Mouse (Mus musculus) c-Kit-negative CD71-positive TER-119-positive erythroid progenitor cells, embryonic 14.5 days (primary cell): ENCODE measurements around the gene Prkce.

Experiments
- DNase-seq: peaks from one replicate; pipeline ENCODE4 v3.0.0-alpha.2; 2013; ENCODE audit warnings: low read depth, low spot score

Prkce gene

DNA sequence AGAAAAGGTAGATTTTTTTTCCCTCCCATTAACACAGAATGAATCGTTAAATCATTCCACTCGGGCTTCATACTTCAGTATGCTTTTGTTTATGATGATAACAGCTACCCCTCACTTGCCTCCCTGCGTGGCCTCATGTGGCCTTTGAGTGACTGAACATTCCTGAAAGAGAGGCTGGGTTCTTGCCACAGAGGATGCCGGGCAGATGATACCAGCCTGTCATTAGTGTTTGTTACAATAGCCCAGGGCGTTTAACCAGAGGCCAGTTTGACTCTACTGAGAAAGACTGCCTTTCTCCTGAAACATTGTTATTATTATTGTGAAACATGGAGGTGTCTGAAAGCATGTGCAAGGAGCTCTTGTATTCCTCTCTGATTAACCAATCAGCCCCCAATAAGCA lies 444.2 kb downstream of the Prkce start:
- DNase-seq = no peak

DNA sequence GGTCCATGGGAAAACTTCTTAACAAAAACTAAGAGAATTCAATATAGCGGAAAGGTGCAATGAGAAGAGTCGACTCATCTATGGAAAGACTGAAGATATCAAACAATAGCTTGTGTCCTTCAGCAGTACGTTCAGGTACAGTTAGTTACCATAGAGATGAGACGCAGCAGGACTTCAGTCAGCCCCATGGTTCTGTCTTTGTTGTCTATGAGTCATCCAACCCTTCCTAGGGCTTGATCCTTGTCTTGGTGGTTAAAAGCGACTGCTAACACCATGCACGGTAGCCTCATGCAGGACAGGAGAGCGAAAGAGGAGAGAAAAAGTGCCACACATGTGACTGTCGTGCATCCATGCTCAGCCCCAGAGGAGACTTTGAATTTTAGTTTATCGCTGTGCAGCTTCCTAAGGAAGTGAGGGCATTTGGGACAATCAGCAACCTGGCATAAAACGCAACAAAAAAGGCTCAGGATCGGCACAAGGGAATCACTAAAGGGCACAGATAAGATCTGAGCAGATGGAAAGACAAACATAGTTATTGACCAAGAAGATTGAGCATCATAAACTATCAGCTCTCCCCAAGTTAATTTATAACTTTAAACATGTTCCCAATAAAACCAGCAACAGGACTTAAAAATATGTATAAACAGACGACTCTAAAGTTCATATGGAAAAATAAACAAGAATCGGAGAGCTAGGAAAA lies 448.2 kb downstream of the Prkce start:
- no peak for DNase-seq

DNA sequence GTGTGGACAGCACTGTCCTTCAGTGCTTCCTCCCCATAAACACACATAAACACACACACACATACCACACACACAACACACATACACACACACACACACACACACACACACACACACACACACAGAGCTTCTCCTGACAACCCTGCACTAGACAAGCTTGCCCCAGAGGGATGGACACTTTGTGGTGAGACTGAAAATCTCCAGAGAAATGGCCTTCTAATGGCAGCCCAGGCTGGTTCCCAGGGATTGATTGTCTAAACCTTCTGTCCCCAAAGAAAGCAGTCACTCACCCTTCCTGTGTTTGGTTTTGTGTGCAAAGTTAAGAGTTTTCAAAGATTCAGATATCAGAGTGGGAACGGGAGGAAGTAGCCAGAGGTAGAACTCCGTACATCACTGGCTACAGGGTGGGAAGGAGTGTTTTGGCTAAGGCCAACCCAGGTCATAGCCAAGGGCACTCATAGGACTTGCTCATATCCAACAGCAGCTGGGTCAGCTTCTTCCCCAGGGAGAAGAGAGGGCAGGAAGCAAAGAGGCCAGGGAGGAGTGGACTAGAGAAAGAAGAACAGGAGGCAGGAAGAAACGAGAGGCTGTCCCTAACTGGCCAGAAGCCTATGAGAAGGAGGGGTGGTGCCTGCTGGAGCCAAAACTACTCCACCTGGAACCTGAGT lies 450.1 kb downstream of the Prkce start:
- no peak for DNase-seq

DNA sequence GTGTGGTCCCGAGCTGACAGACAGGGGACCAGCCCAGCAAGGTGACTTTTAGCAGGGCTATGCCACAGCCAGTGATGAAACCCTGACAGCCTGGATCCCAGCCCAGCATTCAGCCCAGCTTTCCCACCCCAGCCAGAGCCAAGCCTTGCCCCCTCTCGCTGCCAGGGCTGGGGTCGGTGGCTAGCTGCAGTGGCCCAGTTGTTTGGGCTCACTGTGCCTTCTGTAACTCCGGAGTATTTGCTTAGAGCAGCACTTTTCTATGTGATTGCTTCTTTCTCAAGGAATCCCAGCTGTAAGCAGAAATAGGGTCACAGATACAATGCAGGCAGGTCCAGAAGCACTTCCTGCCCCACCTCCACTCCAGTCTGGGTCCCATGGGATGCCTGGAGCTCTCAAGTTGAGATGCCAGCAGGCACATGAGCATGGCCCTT lies 450.9 kb downstream of the Prkce start:
- no peak for DNase-seq

DNA sequence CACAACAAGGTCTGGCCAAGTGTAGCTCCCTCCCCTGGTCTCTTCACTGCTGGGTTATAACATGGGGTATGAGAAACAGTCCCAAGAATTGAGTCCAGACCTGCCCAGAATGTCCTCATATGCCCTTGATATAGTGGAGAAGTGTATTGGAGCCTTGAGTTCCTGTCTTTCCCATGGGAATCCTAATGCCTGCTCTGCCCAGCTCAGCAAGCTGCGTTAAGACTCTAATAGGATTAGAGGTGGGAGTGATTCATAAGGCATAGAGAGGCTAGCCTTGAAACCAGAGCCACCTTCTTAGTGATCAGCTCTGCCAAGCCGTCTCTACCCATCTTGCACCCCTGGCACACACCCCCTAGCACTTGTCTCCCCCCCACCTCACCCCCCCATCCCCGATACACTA lies 455.3 kb downstream of the Prkce start:
- no peak for DNase-seq

DNA sequence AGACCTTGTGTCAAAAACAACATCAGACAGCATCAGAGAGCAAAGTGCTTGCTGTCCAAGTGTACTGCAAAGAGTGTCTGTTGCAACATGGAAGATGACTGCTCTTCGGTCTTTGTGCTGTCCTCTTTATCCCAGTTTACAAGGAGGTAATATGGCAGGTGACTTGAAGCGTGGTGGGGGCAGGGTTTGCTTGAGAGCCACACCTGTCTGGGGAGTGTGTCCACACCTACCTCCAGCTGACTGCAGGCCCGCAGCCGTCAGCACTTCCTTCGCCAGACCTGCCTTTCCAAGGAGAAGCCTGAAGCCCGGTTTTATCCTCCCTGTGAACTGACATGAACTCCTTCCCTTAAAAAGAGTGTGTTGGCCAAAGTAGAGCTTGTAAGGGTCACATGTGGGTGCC lies 458.9 kb downstream of the Prkce start:
- no peak for DNase-seq

DNA sequence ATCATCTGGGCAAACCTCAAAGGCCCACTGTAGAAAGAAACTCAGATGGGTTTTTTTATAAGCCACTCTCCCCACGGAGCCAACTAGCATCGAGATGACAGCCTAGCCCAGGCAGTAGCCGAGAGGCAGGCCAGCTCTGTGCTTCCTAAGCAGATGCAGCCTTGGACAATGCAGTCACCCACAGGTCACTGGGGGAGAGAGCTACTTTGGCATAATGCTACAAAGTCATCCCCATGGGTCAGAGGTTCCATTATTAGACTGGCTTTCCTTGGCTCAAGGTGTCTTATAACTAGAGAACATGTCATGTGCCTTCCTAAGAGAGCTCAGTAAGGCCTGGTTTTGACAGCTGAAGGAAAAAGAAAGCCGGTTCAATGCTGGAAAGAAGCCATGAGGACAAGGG lies 465.5 kb downstream of the Prkce start:
- DNase-seq = no peak

DNA sequence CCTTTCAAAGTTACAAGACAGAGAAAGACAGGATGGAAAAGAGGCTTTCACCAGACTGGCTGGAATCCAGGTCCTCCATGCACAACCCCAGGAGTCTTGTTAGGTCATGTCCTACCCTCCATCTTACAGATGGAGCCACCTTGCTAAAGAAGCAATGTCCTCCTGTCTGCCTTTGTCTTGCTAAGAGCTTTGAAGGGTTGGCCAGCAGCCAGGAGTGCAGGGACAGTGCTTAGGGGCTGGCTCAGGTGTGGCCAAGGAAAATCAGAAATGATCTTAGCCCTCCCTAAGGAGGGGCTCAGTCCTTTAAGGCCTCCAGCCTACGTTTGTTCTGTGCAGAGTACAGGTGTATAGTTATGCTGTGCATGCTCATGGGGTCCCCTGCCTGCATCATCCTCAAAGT lies 469.7 kb downstream of the Prkce start:
- no peak for DNase-seq

DNA sequence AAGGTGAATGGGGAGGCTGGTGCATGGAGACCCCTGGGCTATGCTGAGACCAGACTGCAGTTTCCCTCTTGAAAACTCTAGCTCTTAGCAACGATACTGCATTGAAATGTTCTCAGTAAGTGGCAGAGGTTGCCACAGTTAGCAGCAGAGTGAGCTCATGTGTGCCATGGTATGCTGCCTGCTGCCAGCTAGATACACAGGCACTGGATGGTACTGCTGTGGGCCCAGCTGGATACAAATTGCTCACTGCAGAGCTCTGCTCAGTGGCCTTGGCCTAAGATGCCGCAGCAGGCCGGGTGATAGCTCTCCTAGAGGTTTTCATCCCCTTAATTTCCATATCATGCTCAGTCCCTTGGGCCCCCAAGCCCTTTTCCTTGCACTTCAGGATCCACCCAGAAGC lies 471.7 kb downstream of the Prkce start:
- no peak for DNase-seq

DNA sequence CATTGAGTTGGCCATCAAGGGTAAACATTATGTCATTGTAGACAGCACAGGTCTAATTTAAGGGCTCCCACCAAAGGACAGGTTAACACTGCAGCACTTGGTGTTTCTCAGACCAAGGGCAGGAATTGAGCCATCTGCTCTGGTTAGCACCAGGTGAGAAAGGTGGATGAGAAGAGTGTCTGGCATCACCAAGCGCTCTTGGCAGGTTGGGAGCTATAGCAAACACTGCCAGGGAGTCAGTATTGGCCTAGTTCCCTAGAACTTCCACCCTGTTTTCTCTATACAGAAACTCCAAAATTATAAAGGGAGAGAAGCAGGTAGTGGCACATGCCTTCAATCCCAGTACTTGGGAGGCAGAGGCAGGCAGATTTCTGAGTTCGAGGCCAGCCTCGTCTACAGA lies 479.6 kb downstream of the Prkce start:
- no peak for DNase-seq

DNA sequence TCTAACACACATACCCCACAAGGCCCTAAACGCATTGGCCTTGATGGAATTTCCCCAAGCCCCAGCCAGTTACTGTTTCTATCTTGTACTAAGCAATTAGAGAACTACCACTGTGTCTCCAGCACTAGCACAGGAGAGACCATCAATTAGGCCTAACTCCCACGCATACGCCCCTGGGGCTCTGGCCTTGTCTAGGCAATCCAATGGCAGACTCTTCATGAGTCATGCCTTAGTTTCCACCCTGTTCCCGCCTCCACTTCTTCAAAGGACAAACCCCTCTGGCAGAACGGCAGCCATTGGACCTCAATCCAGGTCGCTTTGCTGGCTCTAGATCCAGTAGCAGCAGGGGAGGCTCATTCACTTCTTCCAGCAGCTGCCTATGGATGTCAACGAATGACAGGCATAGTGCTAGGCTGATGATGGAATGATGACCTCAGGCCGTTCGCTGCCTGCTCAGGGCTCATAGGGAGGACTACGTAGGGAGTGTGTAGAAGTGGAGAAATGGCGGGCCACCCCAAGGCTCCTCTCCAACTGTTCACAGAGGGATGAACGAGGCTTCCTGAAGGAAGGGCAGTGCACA lies 481.4 kb downstream of the Prkce start:
- DNase-seq = no peak

DNA sequence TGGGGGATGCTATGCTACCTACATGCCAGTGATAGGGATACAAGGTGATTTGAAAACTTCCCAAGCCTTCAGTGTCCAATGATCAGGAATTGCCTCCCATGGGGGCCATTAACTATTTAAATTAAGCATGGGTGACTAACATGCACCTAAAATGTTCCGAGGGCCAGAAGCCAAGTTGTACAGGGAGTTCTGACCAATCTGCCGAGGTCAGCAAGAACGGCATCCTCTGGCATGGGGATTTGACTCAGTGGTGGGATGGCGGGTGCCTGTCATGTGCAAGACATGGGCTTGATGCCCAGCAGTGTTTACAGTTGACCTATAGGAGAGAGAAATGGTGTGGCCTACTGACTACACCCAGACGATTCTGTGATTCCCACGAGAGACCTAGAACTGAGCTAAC lies 482.7 kb downstream of the Prkce start:
- no peak for DNase-seq

DNA sequence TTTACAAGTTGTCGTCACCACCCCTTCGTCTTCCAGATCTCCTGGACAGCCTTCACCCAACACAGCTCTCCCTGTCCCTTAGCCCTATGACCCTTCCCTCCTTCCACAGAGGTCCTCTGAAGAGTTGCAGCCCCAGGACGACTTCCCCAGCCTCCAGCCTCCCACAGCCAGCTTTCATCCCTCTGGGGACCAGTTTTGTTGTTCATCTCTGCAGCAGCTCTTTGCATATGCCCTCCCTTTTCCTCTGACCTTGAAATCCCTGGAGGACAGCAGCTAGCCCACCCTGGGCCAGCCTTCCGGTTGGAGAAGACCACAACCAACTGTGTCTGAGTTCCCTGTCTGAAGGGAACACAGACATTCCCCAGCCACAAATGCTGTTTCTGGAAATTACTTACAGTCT lies 483.5 kb downstream of the Prkce start:
- no peak for DNase-seq

DNA sequence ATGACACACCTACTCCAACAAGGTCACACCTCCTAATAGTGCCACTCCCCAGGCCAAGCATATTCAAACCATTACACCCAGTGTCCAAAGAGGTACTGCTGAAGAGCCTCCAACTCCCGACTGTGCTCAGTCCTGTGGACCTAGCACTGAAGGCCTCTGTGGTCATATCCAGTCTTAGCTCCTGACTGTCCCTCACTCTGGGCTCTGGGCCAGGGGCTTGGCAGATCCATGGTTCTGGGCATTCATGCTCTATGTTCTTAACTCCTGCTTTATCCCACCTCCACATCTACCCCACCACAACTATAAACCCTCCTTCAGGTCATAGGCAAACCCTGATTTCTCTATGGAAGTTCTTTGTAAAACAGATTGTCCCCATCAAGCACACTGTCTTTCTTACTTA lies 485.2 kb downstream of the Prkce start:
- no peak for DNase-seq

DNA sequence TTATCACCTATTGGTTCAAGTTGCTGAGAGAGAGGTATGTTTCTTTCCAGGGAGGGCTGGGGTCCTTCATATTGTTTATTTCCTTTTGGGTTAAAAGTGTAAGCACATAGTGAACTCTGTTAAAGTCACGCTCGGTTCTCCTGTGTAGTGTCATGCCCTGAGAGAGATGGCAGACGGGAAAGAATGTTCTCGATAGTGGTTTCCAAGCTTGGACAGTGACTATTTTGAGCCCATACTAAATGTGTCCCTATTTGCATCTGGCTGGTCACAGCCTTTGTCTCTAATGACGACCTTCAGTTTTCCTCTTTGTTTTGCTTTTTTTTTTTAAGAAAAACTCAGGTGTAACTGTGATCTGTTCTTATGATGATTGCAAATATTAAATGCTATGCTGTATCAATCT lies 488.8 kb downstream of the Prkce start:
- DNase-seq = no peak

DNA sequence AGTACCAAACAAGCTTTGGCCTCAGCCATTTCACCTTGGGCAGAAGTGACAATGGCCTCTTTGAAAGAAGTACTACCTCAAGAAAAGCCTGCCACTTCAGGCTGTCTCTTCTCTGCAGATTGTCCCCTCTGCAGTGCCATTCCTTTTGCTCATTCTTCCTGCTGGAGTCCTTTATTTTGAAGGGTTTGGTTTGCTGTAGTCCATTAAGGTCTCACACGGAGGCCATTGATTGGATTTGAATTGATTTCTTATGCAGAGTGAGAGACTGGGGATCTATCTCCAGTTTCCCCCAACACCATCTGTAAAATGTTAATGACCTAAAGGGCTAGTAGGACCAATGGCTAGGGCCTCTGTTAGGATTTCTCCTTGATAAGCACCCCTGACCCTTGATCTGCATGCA lies 494.7 kb downstream of the Prkce start:
- no peak for DNase-seq

DNA sequence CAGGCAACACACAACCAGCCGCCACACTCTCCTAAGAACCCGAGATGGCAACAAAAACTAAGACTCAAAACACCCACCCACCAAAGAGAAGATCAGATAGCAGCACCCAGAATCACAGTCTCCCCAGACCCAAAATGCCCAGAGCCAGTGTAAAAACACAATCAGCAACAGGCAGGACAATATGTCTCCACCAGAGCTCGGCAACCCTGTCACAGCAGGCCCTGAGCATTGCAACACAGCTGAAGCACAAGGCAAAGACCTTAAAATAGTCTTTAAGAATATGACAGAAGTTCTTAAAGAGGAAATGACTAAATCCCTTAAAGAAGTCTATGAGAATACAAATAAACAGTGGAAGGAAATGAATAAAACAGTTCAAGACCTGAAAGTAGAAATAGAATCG lies 495.9 kb downstream of the Prkce start:
- DNase-seq = no peak

DNA sequence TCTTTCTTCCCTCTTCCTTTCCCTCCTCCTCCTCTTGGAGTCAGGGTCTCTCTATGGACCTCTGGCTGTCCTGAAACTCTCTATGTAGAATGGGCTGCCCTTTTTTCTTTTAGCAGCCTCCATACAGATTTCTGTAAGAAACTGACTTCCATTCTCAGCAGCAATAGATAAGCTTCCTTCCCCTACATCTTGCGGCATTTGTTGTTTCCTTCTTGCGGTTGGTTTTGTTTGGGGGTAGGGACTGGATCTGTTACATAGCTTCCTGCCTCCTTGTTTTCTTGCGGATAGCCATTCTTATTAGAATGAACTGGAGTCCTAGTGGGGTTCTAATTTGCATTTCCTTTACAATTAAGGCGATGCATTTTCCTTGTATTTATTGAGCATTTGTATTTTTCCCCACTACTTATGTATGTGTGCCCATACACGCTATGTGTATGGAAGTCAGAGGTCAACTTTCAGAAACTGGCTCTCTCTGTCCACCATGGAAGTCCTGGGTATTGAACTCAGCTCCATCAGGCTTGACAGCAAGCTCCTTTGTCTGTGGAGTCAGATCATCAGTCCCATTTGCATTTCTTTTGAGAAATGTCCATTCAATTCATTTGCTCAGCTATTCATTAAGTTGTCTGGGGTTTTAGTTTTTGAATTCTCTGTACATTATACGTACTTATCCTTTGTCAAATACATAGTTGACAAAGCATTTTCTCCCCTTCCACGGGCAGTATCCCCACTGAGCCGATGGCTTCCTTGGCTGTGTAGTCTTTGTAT lies 500.4 kb downstream of the Prkce start:
- DNase-seq = no peak

DNA sequence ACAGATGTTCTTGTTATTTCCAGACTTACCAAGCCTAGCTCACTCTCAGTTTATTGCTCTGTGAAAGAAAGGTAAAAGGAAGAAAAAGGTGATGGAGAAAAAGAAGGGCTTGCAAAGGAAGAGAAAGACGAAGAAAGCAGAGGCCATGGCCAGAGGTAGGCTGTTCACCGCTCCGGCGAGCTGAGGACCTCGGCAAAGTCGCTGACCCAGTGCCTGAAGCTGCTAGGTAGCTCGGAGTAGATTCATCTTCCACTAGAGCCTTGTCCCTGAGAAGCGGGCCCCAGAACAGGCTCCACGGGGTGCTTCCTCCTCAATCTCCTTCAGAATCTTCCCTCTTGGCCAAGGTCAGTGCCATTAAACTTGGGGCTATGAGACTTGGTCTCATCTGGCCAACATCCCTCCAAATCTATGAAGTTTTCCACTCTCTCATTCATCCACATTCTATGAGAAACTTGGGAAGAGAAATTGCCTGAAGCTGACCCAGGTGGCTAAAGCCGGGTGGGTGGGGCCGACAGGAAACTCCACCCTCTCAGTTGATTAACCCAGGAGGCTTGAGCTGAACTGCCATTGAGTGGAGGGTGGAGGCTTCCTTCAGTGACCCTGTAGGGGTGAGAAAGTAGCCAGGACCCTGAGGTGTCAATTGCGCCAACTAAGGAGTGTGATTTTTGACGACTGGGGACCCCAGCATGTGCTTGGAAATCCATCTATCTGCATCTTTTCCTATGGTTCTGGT lies 502.2 kb downstream of the Prkce start:
- DNase-seq = no peak

DNA sequence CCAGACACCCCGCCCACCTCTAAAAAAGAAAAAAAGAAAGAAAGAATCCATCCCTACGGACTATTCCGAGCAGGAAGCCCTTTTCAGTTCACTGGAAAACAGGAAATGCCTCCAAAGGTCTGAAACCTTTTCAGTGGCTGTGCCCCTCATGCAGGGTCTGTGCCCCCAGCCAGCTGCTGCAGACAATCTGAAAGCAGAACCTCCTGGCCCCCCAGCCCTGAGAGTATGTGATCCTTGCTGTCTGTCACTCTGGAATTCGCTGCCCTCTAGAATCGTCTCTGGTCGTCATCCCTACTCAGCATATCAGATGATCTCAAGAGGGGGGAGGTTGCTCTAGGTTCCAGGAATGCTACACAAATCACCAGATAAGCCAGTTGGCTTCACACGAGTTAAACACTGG lies 503.1 kb downstream of the Prkce start:
- no peak for DNase-seq

DNA sequence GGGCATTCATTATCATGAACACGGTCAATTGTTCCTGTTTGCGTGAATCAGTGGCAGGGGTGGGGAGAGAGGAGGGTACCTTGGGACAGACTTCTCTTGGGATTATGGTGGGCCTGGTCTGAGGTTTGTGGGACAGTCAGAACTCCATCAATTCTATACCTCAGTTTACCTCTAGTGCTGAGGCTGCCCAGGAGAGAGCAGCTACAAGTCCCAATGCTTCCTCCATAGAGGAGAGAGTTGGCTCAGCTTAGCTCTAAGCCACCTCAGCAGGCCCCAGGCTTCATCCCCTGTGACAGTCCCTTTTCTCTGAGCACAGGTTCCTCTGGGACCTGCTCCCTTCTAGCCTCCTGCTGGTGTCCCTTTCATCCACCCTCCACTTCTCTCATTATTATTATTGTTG lies 507.4 kb downstream of the Prkce start:
- DNase-seq = no peak

DNA sequence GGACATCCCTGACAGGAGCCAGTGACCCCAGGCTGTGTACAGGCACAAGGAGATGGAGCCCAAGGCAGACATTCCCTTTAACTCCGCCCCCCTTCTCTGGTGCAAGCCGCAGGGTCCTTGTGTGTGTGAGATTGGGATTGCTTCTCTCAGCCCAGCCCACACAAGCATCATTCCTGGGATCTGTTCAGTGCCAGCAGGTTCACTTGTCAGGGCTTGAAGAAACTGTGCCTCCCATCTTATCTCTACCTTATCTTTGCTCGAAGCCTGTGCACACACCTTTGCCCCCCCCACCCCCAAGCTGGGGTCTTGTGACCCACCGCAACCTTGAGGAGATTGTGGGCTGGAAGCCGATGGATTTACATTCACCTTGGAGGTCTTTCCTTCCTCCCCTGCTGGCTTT lies 508.8 kb downstream of the Prkce start:
- DNase-seq = no peak
